ENCODE assay signal across 20 mouse cellular contexts in genomic region chr2:119025239-119025616, GRCm38 (mm10).
"Had no signal": no experiment of that assay in that cellular context is flagged by ENCODE, and none has a peak within 500 bp of the region (broad histone marks: within the 10 kb centered on the region; RNA-seq: fewer than 3 reads in every experiment).

No protein-coding gene starts in this region.

- H3K27ac ChIP-seq: limb, embryonic 12.5 days; limb, embryonic 15.5 days; midbrain, embryonic 10.5 days; midbrain, embryonic 13.5 days; neural tube, embryonic 13.5 days had no signal

- H3K4me3 ChIP-seq: limb, embryonic 12.5 days; limb, embryonic 15.5 days; midbrain, embryonic 10.5 days; midbrain, embryonic 13.5 days; myocyte; neural tube, embryonic 13.5 days had no signal

- H3K4me2 ChIP-seq: limb, embryonic 12.5 days; limb, embryonic 15.5 days; midbrain, embryonic 13.5 days; neural tube, embryonic 13.5 days had no signal

- ATAC-seq: intestine, embryonic 16.5 days; midbrain, embryonic 13.5 days; midbrain, embryonic 16.5 days had no signal

- DNase-seq: kidney, adult 18-20 months; kidney, adult 9 months; kidney, postnatal 14 days; kidney, postnatal 4 days; left cerebral cortex, postnatal 4 days; lung, adult 2 months; lung, postnatal 14 days; lung, postnatal 4 days; right cerebral cortex, adult 18-20 months; right cerebral cortex, postnatal 14 days; right cerebral cortex, postnatal 4 days; thymus, postnatal 25 days had no signal

- H3K27me3 ChIP-seq: limb, embryonic 12.5 days; limb, embryonic 15.5 days; midbrain, embryonic 13.5 days; neural tube, embryonic 13.5 days had no signal

- H3K9me3 ChIP-seq: limb, embryonic 12.5 days; limb, embryonic 15.5 days; midbrain, embryonic 10.5 days; midbrain, embryonic 13.5 days; neural tube, embryonic 13.5 days had no signal

- H3K9ac ChIP-seq: limb, embryonic 12.5 days; limb, embryonic 15.5 days; midbrain, embryonic 13.5 days; neural tube, embryonic 13.5 days had no signal
